Mouse (Mus musculus) fat pad, adult 2 months (tissue): ENCODE results near the gene H13.
"Not testable (repeated sequence)": the region's sequence is repeated elsewhere in the genome, so short reads cannot be mapped to it uniquely, and the experiment has no call there.

Experiments used
- DNase-seq: peaks from one replicate; pipeline ENCODE4 v3.0.0-alpha.2; 2011; ENCODE audit warnings: low read depth, low spot score; ENCODE audit errors: extremely low read depth

Gene H13

GRCm38 (mm10) chr2:152657398-152657797 lies 11.9 kb upstream of the H13 start:
- no peak for DNase-seq

GRCm38 (mm10) chr2:152661163-152661562 lies 8.1 kb upstream of the H13 start:
- no peak for DNase-seq

GRCm38 (mm10) chr2:152666191-152666590 lies 3.1 kb upstream of the H13 start:
- not testable (repeated sequence) for DNase-seq

- no peak for DNase-seq
Observed at GRCm38 (mm10) chr2:152669639-152670484, 601 bp downstream of the H13 start.

GRCm38 (mm10) chr2:152670983-152671641 lies 1.9 kb downstream of the H13 start:
- DNase-seq, result no peak

GRCm38 (mm10) chr2:152671642-152671999 lies 2.4 kb downstream of the H13 start:
- DNase-seq, result no peak

- no peak for DNase-seq
Observed at GRCm38 (mm10) chr2:152672166-152672565, 2.9 kb downstream of the H13 start.

GRCm38 (mm10) chr2:152674148-152674547 lies 4.9 kb downstream of the H13 start:
- no peak for DNase-seq

GRCm38 (mm10) chr2:152675252-152675791 lies 6.1 kb downstream of the H13 start:
- no peak for DNase-seq

GRCm38 (mm10) chr2:152678302-152678701 lies 9.0 kb downstream of the H13 start:
- DNase-seq, result no peak

GRCm38 (mm10) chr2:152678925-152679324 lies 9.7 kb downstream of the H13 start:
- DNase-seq, result no peak

- no peak for DNase-seq
Observed at GRCm38 (mm10) chr2:152679701-152680355, 10.6 kb downstream of the H13 start.

GRCm38 (mm10) chr2:152683086-152683485 lies 13.8 kb downstream of the H13 start:
- DNase-seq, result no peak

GRCm38 (mm10) chr2:152686399-152686798 lies 17.1 kb downstream of the H13 start:
- DNase-seq, result no peak

- peak; percentile 55 for DNase-seq
Observed at GRCm38 (mm10) chr2:152686806-152687267, 17.6 kb downstream of the H13 start, which contains the start of gene Mcts2. Gene Mcts2, plus strand, starts transcription at chr2:152687035.

GRCm38 (mm10) chr2:152691564-152692217 lies 22.4 kb downstream of the H13 start:
- DNase-seq, result no peak

GRCm38 (mm10) chr2:152693233-152693632 lies 24.0 kb downstream of the H13 start:
- no peak for DNase-seq

GRCm38 (mm10) chr2:152693735-152694134 lies 24.5 kb downstream of the H13 start:
- DNase-seq, result no peak

- no peak for DNase-seq
Observed at GRCm38 (mm10) chr2:152694708-152695107, 25.4 kb downstream of the H13 start.

- no peak for DNase-seq
Observed at GRCm38 (mm10) chr2:152696016-152696415, 26.8 kb downstream of the H13 start.
